Mouse (Mus musculus) bone marrow, adult 2 months (tissue): Measurements from ENCODE around the gene Trim38.

Experiments used
- CTCF ChIP-seq: fragments of 200-500 bp; IDR thresholded peaks from 2 replicates; pipeline ENCODE4 v1.5.1; 2011; ENCODE audit warnings: low read length, control low read depth; ENCODE audit not compliant: control insufficient read depth, insufficient read depth
- POLR2A ChIP-seq: fragments of 200-500 bp; IDR thresholded peaks from 2 replicates; pipeline ENCODE4 v1.6.1; 2011; ENCODE audit warnings: low read depth, mild to moderate bottlenecking, control low read depth, low read length, borderline replicate concordance; ENCODE audit not compliant: control insufficient read depth

GRCm38 (mm10) chr13:23737091-23737490, 32.6 kb upstream of the Trim38 start:
- TF ChIP-seq POLR2A = no peak
- TF ChIP-seq CTCF = no peak
